Mouse (Mus musculus) erythroblast, embryonic 14.5 days (primary cell): ENCODE data around the gene Pilra. TPM values are rescaled to one million over a fixed set of nuclear protein-coding genes. Genes with fewer than 3 reads are reported as not detected.

Experiments used
- H3K27me3 ChIP-seq: 2 replicates; pipeline ENCODE4 v1.6.1; 2012; ENCODE audit warnings: inconsistent platforms; ENCODE audit not compliant: control insufficient read depth
- H3K36me3 ChIP-seq: 2 replicates; pipeline ENCODE4 v1.6.1; 2012; ENCODE audit warnings: mild to moderate bottlenecking, inconsistent platforms; ENCODE audit not compliant: control insufficient read depth
- H3K4me1 ChIP-seq: 2 replicates; pipeline ENCODE4 v1.6.1; 2012; ENCODE audit warnings: inconsistent platforms; ENCODE audit not compliant: control insufficient read depth
- H3K4me3 ChIP-seq: replicated peaks from 2 replicates; pipeline ENCODE3; 2012; ENCODE audit warnings: moderate library complexity, mild to moderate bottlenecking, inconsistent platforms
- H3K9me3 ChIP-seq: 2 replicates; pipeline ENCODE4 v1.6.1; 2012; ENCODE audit warnings: low read length, inconsistent platforms, mixed read lengths; ENCODE audit not compliant: control insufficient read depth
- GATA1 ChIP-seq: IDR thresholded peaks from 2 replicates; pipeline ENCODE4 v1.6.1; 2012; ENCODE audit warnings: low read length, inconsistent platforms, mixed read lengths
- TAL1 ChIP-seq: IDR thresholded peaks from 3 replicates; pipeline ENCODE4 v1.6.1; 2012; ENCODE audit warnings: low read length, inconsistent platforms, mixed read lengths
- polyA plus RNA-seq: library from polyadenylated mRNA; stranded (reverse); fragments of >175 nt; gene quantifications from 2 replicates; pipeline ENCODE4 v1.2.3, GENCODE M21; 2012

The Pilra gene
- polyA plus RNA-seq, 1 experiment: not detected

DNA sequence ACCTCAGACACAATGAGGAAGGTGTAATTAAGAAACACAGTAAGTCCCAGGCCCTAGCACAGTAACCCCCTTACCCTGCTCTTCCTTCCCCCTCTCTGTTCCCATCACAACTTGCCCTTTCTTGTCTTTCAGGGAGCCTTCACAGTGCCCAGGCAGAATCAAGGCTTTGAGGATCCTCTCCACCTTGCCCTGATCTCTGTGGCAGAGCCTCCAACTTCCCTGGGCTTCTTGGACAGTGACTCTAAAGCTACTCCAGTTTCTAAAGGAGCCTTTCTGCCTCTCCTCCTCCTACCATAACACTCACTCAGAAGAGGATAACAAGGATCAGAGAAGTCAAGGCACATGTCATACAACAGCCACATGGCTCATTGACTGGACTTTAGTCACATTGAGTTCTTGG, 530 bp upstream of the Pilra start:
- no peaks in the 10 kb centered on the region for H3K4me1 ChIP-seq
- no peak for TF ChIP-seq TAL1
- no peak for TF ChIP-seq GATA1

DNA sequence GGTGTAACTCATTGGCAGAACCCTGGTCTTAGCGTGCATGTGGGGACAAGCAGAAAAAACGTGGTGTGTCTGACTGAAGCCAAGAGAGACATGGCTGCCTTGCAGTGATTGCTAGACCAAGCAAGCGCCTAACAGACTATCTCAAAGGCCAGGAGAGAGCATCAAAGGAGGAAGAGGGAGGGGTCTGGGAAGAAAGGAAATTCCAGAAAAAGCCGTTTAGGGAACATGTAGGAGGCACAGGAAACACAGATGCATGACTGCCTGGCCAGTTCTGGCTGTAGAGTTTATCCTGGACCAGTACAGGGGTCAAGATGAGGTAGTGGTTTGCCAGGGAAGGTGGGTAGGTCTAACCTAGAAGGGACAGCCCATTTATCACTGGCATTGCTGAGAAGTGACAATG, 2.6 kb downstream of the Pilra start:
- TF ChIP-seq GATA1: no peak
- no peak for TF ChIP-seq TAL1
- no peaks in the 10 kb centered on the region for H3K36me3 ChIP-seq
- H3K4me1 ChIP-seq: no peaks in the 10 kb centered on the region
- H3K9me3 ChIP-seq: no peaks in the 10 kb centered on the region
- H3K27me3 ChIP-seq: no peaks in the 10 kb centered on the region
- no peak overlapping the region for H3K4me3 ChIP-seq

More for the DNA sequence above, 530 bp upstream of the Pilra start:
- H3K27me3 ChIP-seq: no peaks in the 10 kb centered on the region
- H3K36me3 ChIP-seq: no peaks in the 10 kb centered on the region
- no peak overlapping the region for H3K4me3 ChIP-seq
- H3K9me3 ChIP-seq: no peaks in the 10 kb centered on the region

GRCm38 (mm10) chr5:137831506-137831905, 4.6 kb downstream of the Pilra start:
- Histone ChIP-seq H3K36me3 (no peaks in the 10 kb centered on the region), H3K9me3 (no peaks in the 10 kb centered on the region), H3K27me3 (no peaks in the 10 kb centered on the region), H3K4me1 (no peaks in the 10 kb centered on the region), H3K4me3 (no peak overlapping the region)
- TF ChIP-seq GATA1: no peak
- TF ChIP-seq TAL1: no peak

GRCm38 (mm10) chr5:137831106-137831505, 5.0 kb downstream of the Pilra start:
- Histone ChIP-seq H3K36me3 (no peaks in the 10 kb centered on the region), H3K4me1 (no peaks in the 10 kb centered on the region), H3K27me3 (no peaks in the 10 kb centered on the region), H3K4me3 (no peak overlapping the region), H3K9me3 (no peaks in the 10 kb centered on the region)
- TF ChIP-seq GATA1 (no peak), TAL1 (no peak)

- TF ChIP-seq GATA1 (no peak), TAL1 (no peak)
- H3K36me3 ChIP-seq: no peaks in the 10 kb centered on the region
- H3K9me3 ChIP-seq: no peaks in the 10 kb centered on the region
- no peaks in the 10 kb centered on the region for H3K27me3 ChIP-seq
- no peaks in the 10 kb centered on the region for H3K4me1 ChIP-seq
- H3K4me3 ChIP-seq: no peak overlapping the region
Observed at GRCm38 (mm10) chr5:137830238-137830637, 5.8 kb downstream of the Pilra start.

GRCm38 (mm10) chr5:137828694-137829093, 7.4 kb downstream of the Pilra start:
- no peaks in the 10 kb centered on the region for H3K36me3 ChIP-seq
- no peaks in the 10 kb centered on the region for H3K4me1 ChIP-seq
- H3K27me3 ChIP-seq: no peaks in the 10 kb centered on the region
- no peak overlapping the region for H3K4me3 ChIP-seq
- H3K9me3 ChIP-seq: no peaks in the 10 kb centered on the region
- no peak for TF ChIP-seq TAL1

DNA sequence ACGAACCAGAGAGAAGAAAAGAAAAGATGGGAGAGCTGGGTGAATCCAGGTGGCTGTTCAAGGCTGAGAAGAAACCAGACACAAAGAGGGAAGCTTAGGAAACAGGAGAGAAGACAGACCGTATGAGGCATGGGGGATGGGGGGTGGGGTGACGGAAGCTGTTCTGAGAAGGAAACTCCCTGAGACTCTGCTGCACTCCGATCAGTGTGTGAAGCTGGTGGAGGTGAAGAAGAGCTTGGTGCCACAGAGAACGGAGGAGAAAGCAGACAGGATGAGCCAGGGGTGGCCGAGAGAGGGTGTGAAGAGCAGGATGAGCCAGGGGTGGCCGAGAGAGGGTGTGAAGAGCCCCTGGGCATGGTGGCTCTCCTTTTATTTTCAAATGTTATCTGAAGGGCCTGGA, 9.7 kb downstream of the Pilra start:
- TF ChIP-seq TAL1 (no peak), GATA1 (no peak)
- Histone ChIP-seq H3K4me1 (no peaks in the 10 kb centered on the region), H3K4me3 (no peak overlapping the region), H3K27me3 (no peaks in the 10 kb centered on the region), H3K9me3 (no peaks in the 10 kb centered on the region), H3K36me3 (no peaks in the 10 kb centered on the region)

- H3K27me3 ChIP-seq: no peaks in the 10 kb centered on the region
- no peaks in the 10 kb centered on the region for H3K9me3 ChIP-seq
- no peak for TF ChIP-seq TAL1
- TF ChIP-seq GATA1: no peak
- no peaks in the 10 kb centered on the region for H3K4me1 ChIP-seq
- no peaks in the 10 kb centered on the region for H3K36me3 ChIP-seq
- no peak overlapping the region for H3K4me3 ChIP-seq
Observed at GRCm38 (mm10) chr5:137825971-137826370, 10.1 kb downstream of the Pilra start.

DNA sequence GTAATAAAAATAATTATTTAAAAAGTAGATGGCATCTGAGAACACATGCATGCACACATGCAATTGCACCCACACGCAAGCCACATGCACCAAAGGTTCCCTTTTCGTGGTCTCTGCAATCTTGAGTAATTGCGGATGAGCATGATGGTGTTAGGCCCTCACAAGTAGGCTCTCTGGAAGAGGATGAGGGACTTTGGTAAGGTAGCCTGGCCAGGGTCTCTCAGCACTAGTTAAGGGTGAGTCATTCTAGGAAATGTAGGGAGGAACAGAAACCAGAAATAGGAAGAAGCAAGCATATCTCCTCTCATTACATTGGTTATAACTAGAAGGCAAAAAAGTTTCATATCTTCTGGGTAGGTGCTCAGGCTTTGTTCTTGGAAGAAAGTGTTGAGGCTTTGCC, 11.1 kb downstream of the Pilra start:
- Histone ChIP-seq H3K4me3 (no peak overlapping the region), H3K9me3 (no peaks in the 10 kb centered on the region), H3K4me1 (no peaks in the 10 kb centered on the region), H3K36me3 (no peaks in the 10 kb centered on the region), H3K27me3 (no peaks in the 10 kb centered on the region)
- TF ChIP-seq TAL1 (no peak), GATA1 (no peak)

- H3K4me1 ChIP-seq: no peaks in the 10 kb centered on the region
Observed at GRCm38 (mm10) chr5:137823455-137824045, 12.5 kb downstream of the Pilra start.

More at GRCm38 (mm10) chr5:137823455-137824045, 12.5 kb downstream of the Pilra start:
- Histone ChIP-seq H3K9me3 (no peaks in the 10 kb centered on the region), H3K27me3 (no peaks in the 10 kb centered on the region), H3K36me3 (no peaks in the 10 kb centered on the region), H3K4me3 (no peak overlapping the region)
- TF ChIP-seq GATA1 (no peak), TAL1 (no peak)
